Mouse (Mus musculus) E14TG2a.4 (cell line): ENCODE results near the gene Ppfibp2.

Experiments
- CTCF ChIP-seq: conservative IDR thresholded peaks from 2 replicates; pipeline ENCODE4 v1.5.1; 2014; ENCODE audit warnings: low read length
- NANOG ChIP-seq: IDR thresholded peaks from 2 replicates; pipeline ENCODE4 v1.6.1; 2014; ENCODE audit warnings: borderline replicate concordance, low read length, mixed read lengths
- POU5F1 ChIP-seq: IDR thresholded peaks from 2 replicates; pipeline ENCODE4 v1.6.1; 2014; ENCODE audit warnings: low read length, borderline replicate concordance

- TF ChIP-seq CTCF = no peak
- no peak for TF ChIP-seq NANOG
- TF ChIP-seq POU5F1 = no peak
Observed at GRCm38 (mm10) chr7:107687412-107687811, 92.4 kb downstream of the Ppfibp2 start.
